Mouse (Mus musculus) small intestine, adult 2 months (tissue): ENCODE data around the gene Tcf23.

Experiments
- CTCF ChIP-seq: fragments of 200-500 bp; IDR thresholded peaks from 2 replicates; pipeline ENCODE4 v1.5.1; 2012; ENCODE audit warnings: low read depth, mild to moderate bottlenecking, control low read depth, inconsistent platforms, low read length, moderate library complexity, mixed read lengths; ENCODE audit not compliant: insufficient replicate concordance, insufficient read length; ENCODE audit errors: extremely low read depth
- POLR2A ChIP-seq: fragments of 200-500 bp; IDR thresholded peaks from 2 replicates; pipeline ENCODE4 v1.6.1; 2012; ENCODE audit warnings: low read depth, mild to moderate bottlenecking, control low read depth, inconsistent platforms, low read length, moderate library complexity

DNA sequence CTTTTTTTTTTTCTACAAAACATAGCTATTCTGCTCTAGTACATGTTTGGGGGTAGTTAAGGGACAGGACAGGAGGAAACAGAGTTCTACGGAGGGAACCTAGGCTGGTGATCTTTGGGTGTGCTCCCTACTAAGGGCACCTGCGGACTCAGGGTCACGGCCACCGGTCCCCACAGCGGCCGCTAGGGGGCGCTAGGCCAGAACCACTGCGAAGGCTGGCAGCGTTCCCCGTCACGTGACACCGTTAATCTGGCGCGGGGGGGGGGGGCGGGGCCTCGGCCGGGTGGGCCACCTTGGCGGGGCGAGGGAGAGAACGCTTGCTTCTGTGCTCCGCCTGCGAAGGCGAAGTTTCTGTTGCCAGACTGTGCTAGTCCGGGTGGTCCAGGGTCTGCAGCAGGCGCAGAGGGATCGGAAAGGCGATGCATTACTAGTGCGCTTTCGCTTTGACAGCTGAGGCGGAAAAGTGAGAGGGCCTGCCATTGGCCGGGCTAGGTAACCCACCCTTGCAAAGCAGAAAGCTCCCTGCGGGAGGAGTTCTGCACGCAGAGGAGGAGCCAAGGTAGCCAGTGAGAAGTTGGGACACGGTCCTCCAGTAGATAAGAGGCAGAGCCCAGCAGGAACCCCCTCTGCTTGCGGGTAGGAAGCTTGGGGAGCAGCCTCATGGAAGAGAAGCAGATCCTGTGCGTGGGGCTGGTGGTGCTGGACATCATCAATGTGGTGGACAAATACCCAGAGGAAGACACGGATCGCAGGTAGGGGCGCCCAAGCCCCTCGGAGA lies 47.0 kb upstream of the Tcf23 start, which contains the start of gene Khk:
- TF ChIP-seq CTCF (peak; percentile 86), POLR2A (peak; percentile 93)
